1 mouse cellular context compared by ENCODE assay signal in the genomic region with DNA sequence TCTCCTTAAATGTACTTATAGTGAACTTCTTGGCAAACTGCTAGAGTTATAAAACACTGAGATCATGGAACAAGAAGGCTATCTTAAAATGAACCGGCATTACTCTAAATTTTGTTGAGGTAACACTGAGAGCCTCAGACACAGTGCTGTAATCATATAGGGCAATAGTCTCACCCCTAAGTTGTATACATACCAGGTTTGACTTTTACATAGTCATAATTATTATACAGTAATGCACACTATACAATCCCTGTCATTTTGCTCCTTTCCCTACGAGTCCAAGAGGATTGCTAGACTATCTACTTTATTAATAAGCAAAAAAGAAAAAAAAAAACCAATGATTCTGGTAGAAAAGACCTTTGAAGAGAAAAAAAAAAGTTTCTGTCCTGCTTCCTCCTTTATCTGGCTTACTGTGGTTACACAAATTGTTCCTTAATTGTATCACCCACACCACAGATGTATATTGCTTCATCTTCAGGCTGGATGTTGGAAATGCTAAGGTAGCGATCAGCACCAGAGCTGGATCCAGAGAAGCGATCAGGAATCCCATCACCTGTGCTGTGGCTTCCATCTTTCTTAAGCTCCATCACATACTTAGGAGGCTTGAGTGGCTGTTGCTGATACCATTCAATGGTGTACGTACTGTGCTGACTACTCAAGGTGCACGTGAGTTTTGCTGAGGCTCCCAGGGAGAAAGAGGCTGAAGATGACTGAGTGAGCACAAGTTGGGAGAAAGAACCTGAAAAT.
A peak's percentile ranks its signal among the peaks of the same experiment; 100 is the strongest.
TF ChIP-seq lines count a peak whose summit lies in the region.

No protein-coding gene starts in this region.

TF ChIP-seq in CH12.LX, 34 proteins besides CTCF, POLR2A, EP300 and RAD21 (continued from another document):
- peak; percentile 94 for TF ChIP-seq ZNF384 (IDR thresholded peaks at IDR 0.05; ENCODE audit: low read depth, low read length)
- TF ChIP-seq UBTF (IDR thresholded peaks at IDR 0.05; ENCODE audit: low read depth, low read length) = 0 out of 2 replicates have a peak, but pooled peaks have one; percentile 18
- 0 out of 2 replicates have a peak, but pooled peaks have one; percentile 30 for TF ChIP-seq MXI1 (IDR thresholded peaks at IDR 0.05; ENCODE audit: low read depth, low read length)
- no peak for TF ChIP-seq TBP (conservative IDR thresholded peaks at IDR 0.05; ENCODE audit: low read depth, low read length)
- TF ChIP-seq NRF1 (IDR thresholded peaks at IDR 0.05; ENCODE audit: low read depth, low read length) = 0 out of 2 replicates have a peak, but pooled peaks have one; percentile 33
- peak; percentile 74 for TF ChIP-seq ZMIZ1 (IDR thresholded peaks at IDR 0.05; ENCODE audit: low read depth, low read length)
- no peak for TF ChIP-seq E2F4 (IDR thresholded peaks at IDR 0.05; ENCODE audit: insufficient replicate concordance, low read depth, low read length)
- peak; percentile 21; the same call in 1 of the 2 replicates for TF ChIP-seq ETS1 (conservative IDR thresholded peaks at IDR 0.05; ENCODE audit: low read depth, low read length)
- no peak; the same call in 1 of the 2 replicates for TF ChIP-seq MEF2A (IDR thresholded peaks at IDR 0.05; ENCODE audit: borderline replicate concordance, low read depth, low read length)
- no peak for TF ChIP-seq PAX5 (IDR thresholded peaks at IDR 0.05; ENCODE audit: low read length)
- peak; percentile 76 for TF ChIP-seq SIN3A (IDR thresholded peaks at IDR 0.05; ENCODE audit: low read length)
- TF ChIP-seq JUND (conservative IDR thresholded peaks at IDR 0.05; ENCODE audit: low read depth, low read length) = peak; percentile 5; the same call in 1 of the 2 replicates
- no peak for TF ChIP-seq USF1 (IDR thresholded peaks at IDR 0.05; ENCODE audit: low read depth, low read length)
- no peak; the same call in 1 of the 2 replicates for TF ChIP-seq KAT2A (IDR thresholded peaks at IDR 0.05; ENCODE audit: insufficient replicate concordance, low read length)
- TF ChIP-seq USF2 (conservative IDR thresholded peaks at IDR 0.05; ENCODE audit: low read depth, low read length) = no peak; the same call in 1 of the 2 replicates
- TF ChIP-seq SMC3 (IDR thresholded peaks at IDR 0.05; ENCODE audit: low read depth, low read length) = no peak
- TF ChIP-seq ZC3H11A (IDR thresholded peaks at IDR 0.05; ENCODE audit: low read depth, low read length) = no peak
- no peak for TF ChIP-seq ZKSCAN1 (IDR thresholded peaks at IDR 0.05; ENCODE audit: borderline replicate concordance, low read depth, low read length)
- TF ChIP-seq JUN (IDR thresholded peaks at IDR 0.05; ENCODE audit: insufficient read depth, low read depth, low read length) = no peak; the same call in 1 of the 2 replicates
- peak; percentile 90 for TF ChIP-seq POLR2AphosphoS2 (IDR thresholded peaks at IDR 0.05; ENCODE audit: low read depth, low read length)
- TF ChIP-seq GABPA (IDR thresholded peaks at IDR 0.05; ENCODE audit: insufficient replicate concordance, low read depth, low read length) = no peak
